ENCODE assay signal across 27 mouse cellular contexts in the genomic region with DNA sequence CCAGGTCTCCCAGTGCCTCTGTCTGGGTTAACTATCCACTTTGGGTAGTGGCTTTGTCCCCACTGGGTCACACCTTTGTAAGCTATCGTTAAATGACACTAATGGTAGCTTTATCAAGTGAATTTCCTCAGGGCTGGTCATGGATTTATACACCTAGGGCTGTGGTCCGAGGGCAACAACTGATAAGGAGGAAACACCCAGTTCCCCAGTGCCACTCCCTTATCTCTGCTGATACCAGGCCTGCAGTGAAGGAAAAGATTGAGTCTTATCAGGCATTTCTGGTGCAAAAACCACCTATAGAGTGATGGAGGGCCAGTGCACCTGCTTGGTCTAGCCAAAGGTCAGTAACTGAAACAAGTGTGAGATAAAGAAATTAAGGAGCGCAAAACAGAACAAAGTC.
A peak's percentile ranks its signal among the peaks of the same experiment; 100 is the strongest.
DNase-seq lines count a peak whose midpoint lies in the region; ATAC-seq and TF ChIP-seq lines count a peak whose summit lies in the region.
"Had no signal": no experiment of that assay in that cellular context is flagged by ENCODE, and none has a peak within 500 bp of the region (broad histone marks: within the 10 kb centered on the region; RNA-seq: fewer than 3 reads in every experiment).

No protein-coding gene starts in this region.

- H3K36me3 ChIP-seq in G1E (replicated peaks), result peaks cover 23% of the 10 kb centered on the region
- H3K36me3 ChIP-seq in intestine, postnatal 0 days (ENCODE audit: control insufficient read depth, insufficient read depth), result no peaks in the 10 kb centered on the region; the same call in 1 of the 2 replicates
- no peaks in the 10 kb centered on the region for H3K36me3 ChIP-seq in small intestine, adult 2 months (ENCODE audit: control insufficient read depth, insufficient read depth, low read length)
- H3K36me3 ChIP-seq: limb, embryonic 10.5 days had no signal

- H3K9ac ChIP-seq in intestine, postnatal 0 days (ENCODE audit: low read depth, low read length), result no peak overlapping the region
- H3K9ac ChIP-seq: forebrain, postnatal 0 days; heart, embryonic 13.5 days had no signal

- H3K27me3 ChIP-seq in G1E (ENCODE audit: insufficient read depth, low read length), result peaks cover 19% of the 10 kb centered on the region
- no peaks in the 10 kb centered on the region for H3K27me3 ChIP-seq in intestine, postnatal 0 days (replicated peaks; ENCODE audit: control insufficient read depth, insufficient read depth, low read length)
- no peaks in the 10 kb centered on the region for H3K27me3 ChIP-seq in small intestine, adult 2 months (ENCODE audit: control insufficient read depth, insufficient read depth, low read length)
- H3K27me3 ChIP-seq: heart, embryonic 13.5 days; Patski had no signal

- peaks cover 48% of the 10 kb centered on the region for H3K4me1 ChIP-seq in G1E (ENCODE audit: insufficient read depth, low read depth, low read length)
- peaks cover 8% of the 10 kb centered on the region for H3K4me1 ChIP-seq in intestine, postnatal 0 days (replicated peaks; ENCODE audit: control insufficient read depth, insufficient read depth, low read length)
- peaks cover 29% of the 10 kb centered on the region; the same call in 1 of the 2 replicates for H3K4me1 ChIP-seq in small intestine, adult 2 months (ENCODE audit: control insufficient read depth, insufficient read depth, insufficient read length, low read length)
- H3K4me1 ChIP-seq: midbrain, embryonic 10.5 days had no signal

- intact Hi-C loops in heart, postnatal 25 days (cut with DNase I), result no loop called here

- no peak for TF ChIP-seq CTCF in G1E (IDR thresholded peaks at IDR 0.05; ENCODE audit: low read depth, low read length)
- TF ChIP-seq CTCF in intestine, postnatal 0 days (IDR thresholded peaks at IDR 0.05; ENCODE audit: low read depth), result no peak
- no peak for TF ChIP-seq CTCF in small intestine, adult 2 months (IDR thresholded peaks at IDR 0.05; ENCODE audit: extremely low read depth, insufficient read length, insufficient replicate concordance, low read depth, low read length)

- TF ChIP-seq POLR2A in small intestine, adult 2 months (IDR thresholded peaks at IDR 0.05; ENCODE audit: low read depth, low read length), result no peak

- peak overlapping the region; percentile 34; the same call in 1 of the 2 replicates for H3K4me3 ChIP-seq in G1E (ENCODE audit: low read depth, low read length)
- no peak overlapping the region for H3K4me3 ChIP-seq in intestine, postnatal 0 days (ENCODE audit: low read depth, low read length)
- H3K4me3 ChIP-seq in small intestine, adult 2 months (ENCODE audit: low read depth, low read length), result no peak overlapping the region
- H3K4me3 ChIP-seq: forebrain, embryonic 10.5 days; heart, adult 2 months; heart, embryonic 13.5 days; limb, embryonic 10.5 days; midbrain, embryonic 10.5 days had no signal

- peak; percentile 26 for DNase-seq in G1E (ENCODE audit: low spot score)
- DNase-seq in MEL-GATA-1-ER (ENCODE audit: extremely low read depth, low read depth), result peak; percentile 6
- no peak for DNase-seq in testis, postnatal 14 days (ENCODE audit: low spot score)
- DNase-seq in heart, postnatal 25 days (ENCODE audit: low spot score), result no peak
- no peak for DNase-seq in MN1 (ENCODE audit: low spot score)
- no peak for DNase-seq in layer of hippocampus, postnatal 10 days (ENCODE audit: low spot score in 2 of 2)
- DNase-seq: adrenal gland, adult 2 months; cerebellum, adult 11-12 months; cerebellum, postnatal 10 days; forebrain, postnatal 0 days; gastrocnemius, postnatal 25 days; heart, adult 2 months; heart, postnatal 14 days; kidney, adult 18-20 months; kidney, postnatal 10 days; lung, postnatal 10 days; right cerebral cortex, adult 18-20 months; right cerebral cortex, postnatal 4 days; thymus, postnatal 25 days had no signal

- H3K9me3 ChIP-seq in G1E (replicated peaks), result no peaks in the 10 kb centered on the region
- H3K9me3 ChIP-seq in intestine, postnatal 0 days (ENCODE audit: control insufficient read depth), result no peaks in the 10 kb centered on the region
- H3K9me3 ChIP-seq: forebrain, embryonic 10.5 days; heart, embryonic 13.5 days; limb, embryonic 10.5 days; midbrain, embryonic 10.5 days had no signal

- ATAC-seq in G1E (ENCODE audit: extremely low read depth, insufficient number of reproducible peaks, low FRiP score, poor library complexity, severe bottlenecking), result peak; percentile 82
- peak; percentile 94 for ATAC-seq in intestine, postnatal 0 days
- ATAC-seq: forebrain, postnatal 0 days; hindbrain, embryonic 16.5 days had no signal

- no peak overlapping the region for H3K4me2 ChIP-seq in intestine, postnatal 0 days (replicated peaks; ENCODE audit: low read depth)
- H3K4me2 ChIP-seq: heart, embryonic 13.5 days had no signal

- WGBS in intestine, postnatal 0 days, result 31% methylated on average over 3 of the region's 3 CpGs
- WGBS in small intestine, adult 2 months, result 19% methylated on average over 3 of the region's 3 CpGs

- H3K27ac ChIP-seq in intestine, postnatal 0 days (ENCODE audit: low read depth, low read length), result 0 out of 2 replicates have a peak overlapping the region, but pooled peaks have one; percentile 46
- peak overlapping the region; percentile 91 for H3K27ac ChIP-seq in small intestine, adult 2 months (ENCODE audit: insufficient read depth, low read depth, low read length)
- H3K27ac ChIP-seq: forebrain, embryonic 10.5 days; heart, adult 2 months; heart, embryonic 13.5 days; limb, embryonic 10.5 days; midbrain, embryonic 10.5 days had no signal

Comparison
In these comparisons a context has a peak if more than half of its experiments do, and no peak if none do; other contexts are left out.
1. DNase-seq: peak in G1E (single experiment) and MEL-GATA-1-ER (single experiment); none in testis, postnatal 14 days (single experiment), heart, postnatal 25 days (single experiment), MN1 (single experiment) and layer of hippocampus, postnatal 10 days (0 of 2).